Mouse (Mus musculus) heart, postnatal 14 days (tissue): ENCODE data around the gene Srp14. TPM values are rescaled to one million over a fixed set of nuclear protein-coding genes. Genes with fewer than 3 reads are reported as not detected.
A peak's percentile ranks its signal among the peaks of the same experiment; 100 is the strongest.

Experiments
- DNase-seq, 2 experiments: peaks; one replicate each; pipeline ENCODE4 v3.0.0; 2021 to 2022
- intact Hi-C: fragments of 180-260 bp; cut with DNase I; formaldehyde crosslinking; loops from one replicate; pipeline ENCODE4 v1.15.1; 2025
- total RNA-seq, 2 experiments: library from RNA; stranded (reverse); gene quantifications; 2 replicates each; pipeline ENCODE4 v1.2.3; 2021

Gene Srp14
- total RNA-seq, 2 experiments from 2014 or later = 113 to 115 TPM

- intact Hi-C loops = no loop called here
- no peak for DNase-seq
Measured at GRCm38 (mm10) chr2:118448181-118448580, 31.3 kb downstream of the Srp14 start.

- intact Hi-C loops = no loop called here
- DNase-seq = peak in 1 of 2 experiments; percentile 16
Measured at GRCm38 (mm10) chr2:118445696-118446674, 33.5 kb downstream of the Srp14 start.

- DNase-seq = no peak
- intact Hi-C loops = no loop called here
Measured at GRCm38 (mm10) chr2:118442723-118443122, 36.8 kb downstream of the Srp14 start.

- intact Hi-C loops = no loop called here
- DNase-seq = no peak
Measured at GRCm38 (mm10) chr2:118442172-118442571, 37.3 kb downstream of the Srp14 start.

GRCm38 (mm10) chr2:118431589-118431988, 47.9 kb downstream of the Srp14 start:
- intact Hi-C loops = loop anchor here (2.0 kb wide), 1 partner anchor 169 kb away; no protein-coding TSS in a partner anchor
- DNase-seq = peak; percentile 34 to 45

- intact Hi-C loops = loop anchor here (2.0 kb wide), 1 partner anchor 168 kb away; no protein-coding TSS in a partner anchor
- DNase-seq = no peak
Measured at GRCm38 (mm10) chr2:118430630-118431029, 48.9 kb downstream of the Srp14 start.

- no peak for DNase-seq
- intact Hi-C loops = no loop called here
Measured at GRCm38 (mm10) chr2:118429297-118429696, 50.2 kb downstream of the Srp14 start.

- DNase-seq = no peak
- intact Hi-C loops = no loop called here
Measured at GRCm38 (mm10) chr2:118428296-118428695, 51.2 kb downstream of the Srp14 start.

Other genes starting within 250 kb of the Srp14 start
- under 1 TPM in 1 of 2 experiments, not detected in 1; 0.17 TPM for gene Fsip1, start 222.7 kb downstream of the Srp14 start, total RNA-seq
- under 1 TPM; 0.19 to 0.20 TPM for gene Gpr176, start 106.3 kb downstream of the Srp14 start, total RNA-seq
- gene Eif2ak4, start 91.1 kb downstream of the Srp14 start, total RNA-seq = 1 to 10 TPM; 9.2 to 9.3 TPM
- 10 to 100 TPM; 18.6 to 21.7 TPM for gene Bmf, start 70.0 kb upstream of the Srp14 start, total RNA-seq
- 1 to 10 TPM; 3.8 to 8.5 TPM for gene Bub1b, start 118.5 kb upstream of the Srp14 start, total RNA-seq
- gene Pak6, start 183.6 kb upstream of the Srp14 start, total RNA-seq = 10 to 100 TPM in 1 of 2 experiments, 1 to 10 TPM in 1; 7.8 to 10.9 TPM
- gene Ankrd63, start 224.3 kb upstream of the Srp14 start, total RNA-seq = 1 to 10 TPM; 1.7 to 2.8 TPM
- gene Plcb2, start 248.7 kb upstream of the Srp14 start, total RNA-seq = 1 to 10 TPM; 2.4 to 2.7 TPM